Mouse (Mus musculus) kidney, adult 10 weeks (tissue): Measurements from ENCODE around the gene Lyve1. TPM values are rescaled to one million over a fixed set of nuclear protein-coding genes. Genes with fewer than 3 reads are reported as not detected.

Experiments
- polyA plus RNA-seq: library from polyadenylated mRNA; stranded (reverse); fragments of 350-450 nt; fragmentation: Illumina TruSeq; extraction: RNeasy Lipid Tissue Mini Kit (QIAGEN cat#74804); gene quantifications from one replicate; pipeline ENCODE4 v1.2.3, GENCODE M21; 2014; ENCODE audit warnings: low read depth, low replicate concordance

Gene Lyve1
- polyA plus RNA-seq, result 0.81 TPM

GRCm38 (mm10) chr7:110862751-110863289 lies at the start of gene Lyve1:
TSS of gene Lyve1 (minus strand) at chr7:110863239.

GRCm38 (mm10) chr7:110843916-110844874 lies 18.8 kb downstream of the Lyve1 start, which contains the start of gene Rnf141:
TSS of gene Rnf141 (minus strand) at chr7:110844457.

Other genes starting within 250 kb of the Lyve1 start
- gene Sbf2, start 248.3 kb downstream of the Lyve1 start, polyA plus RNA-seq, result 131 TPM
- 5.0 TPM for gene Adm, start 235.6 kb downstream of the Lyve1 start, polyA plus RNA-seq
- gene Ampd3, start 95.0 kb downstream of the Lyve1 start, polyA plus RNA-seq, result 18.5 TPM
- gene Rnf141, start 18.8 kb downstream of the Lyve1 start, polyA plus RNA-seq, result 50.1 TPM
- gene Mrvi1, start 119.2 kb upstream of the Lyve1 start, polyA plus RNA-seq, result 5.4 TPM
- gene Ctr9, start 165.7 kb upstream of the Lyve1 start, polyA plus RNA-seq, result 30.6 TPM
- gene Eif4g2, start 219.8 kb upstream of the Lyve1 start, polyA plus RNA-seq, result 1,941 TPM